Mouse (Mus musculus): ENCODE measurements around the gene Kmt5b.

DNA sequence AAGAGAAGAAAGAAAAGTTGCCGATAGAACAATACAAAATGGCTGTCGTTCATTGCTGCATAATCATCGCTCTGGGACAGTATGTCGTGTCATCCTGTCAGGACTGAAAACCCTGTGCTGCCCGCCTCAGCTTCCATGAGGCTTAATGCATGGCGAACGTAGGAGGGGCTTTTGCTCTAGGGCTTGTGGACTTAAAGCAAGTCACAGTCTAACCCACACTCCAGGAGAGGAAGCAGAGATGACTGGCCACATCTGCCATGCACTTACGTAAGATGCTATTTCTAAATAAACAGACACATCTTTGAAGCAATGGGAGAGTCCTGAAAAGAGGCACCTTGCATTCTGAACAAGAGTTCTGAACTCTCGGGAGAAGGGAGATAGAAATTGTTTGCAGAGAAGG, 44.1 kb upstream of the Kmt5b start:
- TF ChIP-seq HCFC1 (IDR thresholded peaks at IDR 0.05; ENCODE audit: borderline replicate concordance, insufficient read depth, low read length), result no peak
- no peak for TF ChIP-seq ZC3H11A (IDR thresholded peaks at IDR 0.05; ENCODE audit: borderline replicate concordance, low read depth, low read length)
